Mouse (Mus musculus): ENCODE results near the gene Vmn2r29. TPM values are rescaled to one million over a fixed set of nuclear protein-coding genes. Genes with fewer than 3 reads are reported as not detected.
"Not testable (repeated sequence)": the region's sequence is repeated elsewhere in the genome, so short reads cannot be mapped to it uniquely, and the experiment has no call there.

Vmn2r29 gene
- total RNA-seq (2015) (not detected in 2 replicates), total RNA-seq (2017) (0.70 TPM in 1 of 2 replicates, not detected in the other)

DNA sequence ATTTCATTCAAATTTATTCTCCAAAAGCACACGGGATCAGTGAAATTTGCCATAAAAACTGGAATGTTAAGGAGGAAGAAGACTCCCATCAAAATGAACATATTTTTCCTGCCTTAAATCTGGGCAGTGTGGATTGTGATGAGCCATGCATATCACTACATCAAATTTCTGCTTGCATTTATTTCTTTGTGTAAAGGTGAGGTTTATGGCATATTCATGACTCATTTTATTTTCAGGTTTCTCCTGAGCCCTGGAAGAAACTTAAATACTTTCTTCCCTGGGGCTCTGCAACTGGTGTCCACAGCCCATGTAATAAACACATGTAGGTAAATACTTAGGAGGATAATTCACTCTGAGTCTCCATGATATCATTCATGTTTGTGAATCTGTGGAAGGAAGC, at the start of gene Vmn2r29:
Vmn2r29 (minus strand) TSS at position 101 of the 400 bp plus-strand sequence.
- ATAC-seq (ENCODE audit: poor library complexity, severe bottlenecking), result not testable (repeated sequence)

GRCm38 (mm10) chr7:7295595-7295994, 48.5 kb upstream of the Vmn2r29 start:
- ATAC-seq (ENCODE audit: poor library complexity, severe bottlenecking), result peak; percentile 26

DNA sequence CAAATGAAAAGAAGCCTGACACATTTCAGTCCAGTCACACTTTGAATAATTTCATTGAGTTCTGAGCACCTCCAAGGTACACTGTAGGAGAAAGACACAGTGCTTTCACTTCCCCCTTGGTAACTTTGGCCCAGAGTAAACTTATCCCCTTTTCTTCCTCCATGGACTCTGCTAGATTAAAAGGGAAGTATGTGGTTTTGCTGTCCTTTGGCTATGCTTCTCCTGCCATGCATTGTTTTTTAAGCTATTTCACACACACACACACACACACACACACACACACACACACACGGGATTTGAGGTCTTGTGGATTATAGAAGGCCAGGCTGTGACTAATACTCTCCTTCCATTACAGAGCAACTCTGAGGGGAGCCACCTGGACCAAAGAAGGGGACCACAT, 34.3 kb upstream of the Vmn2r29 start:
- ATAC-seq (ENCODE audit: poor library complexity, severe bottlenecking), result peak; percentile 74

DNA sequence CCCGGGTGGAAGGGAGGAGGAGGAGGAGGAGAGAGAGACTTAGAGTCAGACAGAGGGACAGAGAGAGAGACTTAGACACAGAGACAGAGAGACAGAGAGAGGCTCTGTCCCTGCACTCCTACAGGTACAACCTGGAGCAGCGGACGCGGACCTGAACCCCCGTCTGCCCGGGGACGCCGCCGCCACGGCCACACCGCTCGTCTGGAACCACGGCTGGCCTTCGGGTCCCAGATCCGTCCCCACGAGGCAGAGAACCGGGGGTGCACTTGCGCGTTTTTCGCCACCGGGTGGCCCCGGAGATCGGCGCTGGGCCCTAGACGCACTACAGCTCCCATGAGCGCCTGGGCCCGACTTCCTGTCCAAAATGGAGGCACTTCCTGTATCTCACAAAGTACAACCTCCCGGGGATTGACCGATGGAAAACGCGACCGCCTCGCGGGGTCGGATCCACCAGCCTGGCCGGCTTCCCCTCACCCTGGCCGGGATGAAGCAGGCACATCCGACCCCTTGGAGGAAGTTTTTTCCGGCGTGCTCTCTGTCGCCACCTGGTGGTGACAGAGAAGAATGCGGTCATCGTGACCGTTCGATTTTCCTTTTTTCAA, 30.9 kb upstream of the Vmn2r29 start, which contains the start of gene Gm45844:
Gm45844 (minus strand) TSS at position 324 of the 602 bp plus-strand sequence.
- ATAC-seq (ENCODE audit: poor library complexity, severe bottlenecking), result peak; percentile 96

GRCm38 (mm10) chr7:7277556-7277955, 30.4 kb upstream of the Vmn2r29 start:
- ATAC-seq (ENCODE audit: poor library complexity, severe bottlenecking), result not testable (repeated sequence)

GRCm38 (mm10) chr7:7209313-7210151, 37.6 kb downstream of the Vmn2r29 start, which contains the start of gene Zfp772:
Zfp772 (minus strand) TSS chr7:7209998.
- ATAC-seq (ENCODE audit: poor library complexity, severe bottlenecking), result not testable (repeated sequence)

DNA sequence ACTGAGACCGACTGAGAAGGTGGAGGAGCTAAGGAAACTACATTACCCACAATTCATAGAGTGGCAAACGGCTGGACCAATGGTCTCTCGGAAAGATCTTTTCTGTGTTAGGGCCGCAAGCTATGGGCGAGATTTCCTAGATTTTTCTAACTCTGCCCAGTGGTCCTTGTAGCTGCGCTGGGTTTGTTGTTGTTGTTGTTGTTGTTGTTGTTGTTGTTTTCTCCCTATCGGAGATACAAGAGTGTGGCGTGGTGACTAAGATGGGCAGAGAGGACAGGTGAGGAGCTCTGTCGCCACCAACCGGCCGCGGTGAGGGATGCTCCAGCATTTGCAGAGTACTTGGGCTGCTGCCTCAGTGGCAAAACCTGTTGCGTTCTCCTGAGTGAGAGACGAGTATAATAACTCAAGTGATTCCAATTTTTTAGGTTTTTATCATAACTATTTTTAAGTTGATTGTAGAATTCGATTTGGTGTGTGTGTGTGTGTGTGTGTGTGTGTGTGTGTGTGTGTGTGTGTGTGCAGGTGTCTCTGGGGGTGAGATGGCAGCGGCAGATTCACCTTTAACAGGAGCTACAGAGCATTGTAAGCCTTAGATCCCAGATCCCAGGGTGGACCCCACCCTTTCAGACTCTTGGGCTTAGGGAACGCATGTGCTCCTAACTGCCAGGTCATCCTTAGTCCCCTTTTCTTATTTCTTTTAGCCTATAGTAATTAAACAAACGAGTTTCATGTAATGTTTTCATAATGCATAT, 58.8 kb downstream of the Vmn2r29 start:
- peak; percentile 100 for ATAC-seq (ENCODE audit: poor library complexity, severe bottlenecking)

GRCm38 (mm10) chr7:7187417-7188190, 59.5 kb downstream of the Vmn2r29 start:
- peak; percentile 32 for ATAC-seq (ENCODE audit: poor library complexity, severe bottlenecking)

DNA sequence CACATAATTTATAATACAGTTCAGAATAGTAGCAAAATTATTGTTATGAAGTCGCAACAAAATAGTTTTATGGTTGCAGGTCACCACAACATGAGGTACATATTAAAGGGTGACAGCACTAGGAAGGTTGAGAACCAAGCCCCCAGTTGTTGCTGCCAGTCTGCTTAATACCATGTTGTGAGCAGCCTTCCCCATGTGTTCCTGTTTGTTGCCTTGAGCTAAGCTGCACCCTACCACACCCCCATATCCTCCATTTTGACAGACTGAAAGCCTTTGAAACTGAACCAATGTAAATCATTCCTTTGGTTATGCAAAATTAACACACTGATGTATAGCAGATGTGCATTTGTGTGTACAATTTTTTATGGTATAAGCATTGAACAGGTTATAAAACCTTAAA, 61.2 kb downstream of the Vmn2r29 start:
- ATAC-seq (ENCODE audit: poor library complexity, severe bottlenecking), result no peak

Other genes starting within 250 kb of the Vmn2r29 start
- 9.4 and 13.4 TPM in 2 replicates for gene Zfp954, start 125.8 kb downstream of the Vmn2r29 start, total RNA-seq (2015)
- gene Zfp954, start 125.8 kb downstream of the Vmn2r29 start, total RNA-seq (2017), result 11.6 and 12.4 TPM in 2 replicates
- gene Zfp773, start 110.6 kb downstream of the Vmn2r29 start, total RNA-seq (2015), result 0.31 and 0.43 TPM in 2 replicates
- 1.4 and 1.7 TPM in 2 replicates for gene Zfp773, start 110.6 kb downstream of the Vmn2r29 start, total RNA-seq (2017)
- gene Zfp418, start 76.0 kb downstream of the Vmn2r29 start, total RNA-seq (2015), result 0.89 and 2.7 TPM in 2 replicates
- 1.4 and 1.8 TPM in 2 replicates for gene Zfp418, start 76.0 kb downstream of the Vmn2r29 start, total RNA-seq (2017)
- gene Zfp772, start 37.3 kb downstream of the Vmn2r29 start, total RNA-seq (2015), result 2.1 and 2.2 TPM in 2 replicates
- 1.7 and 2.5 TPM in 2 replicates for gene Zfp772, start 37.3 kb downstream of the Vmn2r29 start, total RNA-seq (2017)
- gene Gm45844, start 31.0 kb upstream of the Vmn2r29 start, total RNA-seq (2015), result not detected in 2 replicates
- 0.37 TPM in 1 of 2 replicates, not detected in the other for gene Gm45844, start 31.0 kb upstream of the Vmn2r29 start, total RNA-seq (2017)
- gene Clcn4, start 53.5 kb upstream of the Vmn2r29 start, total RNA-seq (2015), result 27.5 and 29.6 TPM in 2 replicates
- gene Clcn4, start 53.5 kb upstream of the Vmn2r29 start, total RNA-seq (2017), result 42.1 and 67.7 TPM in 2 replicates
- 0.07 TPM in 1 of 2 replicates, not detected in the other for gene Vmn2r30, start 90.3 kb upstream of the Vmn2r29 start, total RNA-seq (2015)
- gene Vmn2r30, start 90.3 kb upstream of the Vmn2r29 start, total RNA-seq (2017), result not detected in 2 replicates
- not detected in 2 replicates for gene Gm45783, start 127.2 kb upstream of the Vmn2r29 start, total RNA-seq (2015)
- gene Gm45783, start 127.2 kb upstream of the Vmn2r29 start, total RNA-seq (2017), result not detected in 2 replicates
- gene Vmn2r31, start 152.4 kb upstream of the Vmn2r29 start, total RNA-seq (2015), result not detected in 2 replicates
- gene Vmn2r31, start 152.4 kb upstream of the Vmn2r29 start, total RNA-seq (2017), result not detected in 2 replicates
- not detected in 2 replicates for gene Vmn2r32, start 232.7 kb upstream of the Vmn2r29 start, total RNA-seq (2015)
- not detected in 2 replicates for gene Vmn2r32, start 232.7 kb upstream of the Vmn2r29 start, total RNA-seq (2017)

All from megakaryocyte, adult 5-6 weeks (primary cell).